ENCODE assay signal across 8 mouse cellular contexts in genomic region chr10:57531076-57531475, GRCm38 (mm10). TPM values are rescaled to one million over a fixed set of nuclear protein-coding genes. Genes with fewer than 3 reads are reported as not detected.
DNase-seq lines count a peak whose midpoint lies in the region; ATAC-seq and TF ChIP-seq lines count a peak whose summit lies in the region.

No protein-coding gene starts in this region.

- peak overlapping the region; percentile 90 for H3K4me3 ChIP-seq in lung, embryonic 14.5 days (ENCODE audit: low read depth, low read length)
- peak overlapping the region; percentile 95 for H3K4me3 ChIP-seq in forebrain, postnatal 0 days (ENCODE audit: low read depth, low read length)
- H3K4me3 ChIP-seq in liver, embryonic 13.5 days (replicated peaks) = peak overlapping the region; percentile 88

- no peak for DNase-seq in lung, embryonic 14.5 days
- no peak for DNase-seq in lung, adult 18-20 months
- DNase-seq in c-Kit-negative CD71-positive TER-119-positive erythroid progenitor cells, embryonic 14.5 days (ENCODE audit: low read depth, low spot score) = peak; percentile 48
- no peak for DNase-seq in forebrain, postnatal 0 days
- peak; percentile 22 for DNase-seq in liver, embryonic 13.5 days
- DNase-seq in thymus, postnatal 10 days (ENCODE audit: low spot score in 2 of 2) = no peak
- DNase-seq in yolk sac, embryonic 10.5 days (ENCODE audit: low spot score) = no peak
- no peak for DNase-seq in retina, embryonic 14.5 days (ENCODE audit: low spot score)

- TF ChIP-seq CTCF in lung, embryonic 14.5 days (IDR thresholded peaks at IDR 0.05; ENCODE audit: low read depth) = no peak
- TF ChIP-seq CTCF in forebrain, postnatal 0 days (IDR thresholded peaks at IDR 0.05; ENCODE audit: low read depth) = no peak

- no peaks in the 10 kb centered on the region for H3K9me3 ChIP-seq in lung, embryonic 14.5 days (ENCODE audit: low read depth, low read length)
- no peaks in the 10 kb centered on the region for H3K9me3 ChIP-seq in forebrain, postnatal 0 days (ENCODE audit: low read length)
- no peaks in the 10 kb centered on the region for H3K9me3 ChIP-seq in liver, embryonic 13.5 days (replicated peaks)

- H3K4me2 ChIP-seq in lung, embryonic 14.5 days = peak overlapping the region; percentile 74
- peak overlapping the region; percentile 70 for H3K4me2 ChIP-seq in forebrain, postnatal 0 days (ENCODE audit: low read depth)
- peak overlapping the region; percentile 68 for H3K4me2 ChIP-seq in liver, embryonic 13.5 days

- ATAC-seq in lung, embryonic 14.5 days (ENCODE audit: insufficient read depth) = no peak
- ATAC-seq in forebrain, postnatal 0 days = no peak
- no peak for ATAC-seq in liver, embryonic 13.5 days (ENCODE audit: low read depth)

- H3K36me3 ChIP-seq in lung, embryonic 14.5 days (ENCODE audit: insufficient read depth) = peaks cover 15% of the 10 kb centered on the region
- peaks cover 10% of the 10 kb centered on the region for H3K36me3 ChIP-seq in forebrain, postnatal 0 days (ENCODE audit: insufficient read depth)
- peaks cover 13% of the 10 kb centered on the region for H3K36me3 ChIP-seq in liver, embryonic 13.5 days

- H3K4me1 ChIP-seq in lung, embryonic 14.5 days (ENCODE audit: insufficient read depth) = peaks cover 13% of the 10 kb centered on the region
- H3K4me1 ChIP-seq in forebrain, postnatal 0 days (ENCODE audit: insufficient read depth) = peaks cover 15% of the 10 kb centered on the region; the same call in 1 of the 2 replicates
- H3K4me1 ChIP-seq in liver, embryonic 13.5 days (replicated peaks) = peaks cover 28% of the 10 kb centered on the region

- H3K9ac ChIP-seq in lung, embryonic 14.5 days = peak overlapping the region; percentile 80
- H3K9ac ChIP-seq in forebrain, postnatal 0 days = peak overlapping the region; percentile 97; the same call in 1 of the 2 replicates
- H3K9ac ChIP-seq in liver, embryonic 13.5 days = peak overlapping the region; percentile 86

- no peaks in the 10 kb centered on the region for H3K27me3 ChIP-seq in lung, embryonic 14.5 days (ENCODE audit: insufficient read depth, low read length)
- no peaks in the 10 kb centered on the region for H3K27me3 ChIP-seq in forebrain, postnatal 0 days (ENCODE audit: insufficient read depth, low read length)
- H3K27me3 ChIP-seq in liver, embryonic 13.5 days = no peaks in the 10 kb centered on the region

- no peak overlapping the region for H3K27ac ChIP-seq in lung, embryonic 14.5 days (ENCODE audit: low read depth)
- no peak overlapping the region for H3K27ac ChIP-seq in forebrain, postnatal 0 days (ENCODE audit: low read depth, low read length)
- peak overlapping the region; percentile 51; the same call in 1 of the 2 replicates for H3K27ac ChIP-seq in liver, embryonic 13.5 days

- 55% methylated on average over 2 of the region's 2 CpGs for WGBS in lung, embryonic 14.5 days
- 59% methylated on average over 2 of the region's 2 CpGs for WGBS in forebrain, postnatal 0 days
- WGBS in liver, embryonic 13.5 days (ENCODE audit: insufficient replicate concordance) = 36% methylated on average over 2 of the region's 2 CpGs

RNA-seq across cellular contexts. Expression of gene Serinc1, which starts 1.3 kb away (rescaled TPM):
- polyA plus RNA-seq in lung, embryonic 14.5 days (2014; fragmentation: Nextera tagmentation; extraction: Ambion mirVana) = 138 and 142 TPM in 2 replicates
- 421 and 468 TPM in 2 replicates for total RNA-seq in forebrain, postnatal 0 days (2014; rRNA removed)
- polyA plus RNA-seq in forebrain, postnatal 0 days (2015; fragmentation: Nextera tagmentation; extraction: Ambion mirVana) = 409 and 477 TPM in 2 replicates
- 70.2 and 87.0 TPM in 2 replicates for polyA plus RNA-seq in liver, embryonic 13.5 days (2015; fragmentation: Nextera tagmentation; extraction: Ambion mirVana)

RNA-seq across cellular contexts. Expression of gene Hsf2, which starts 44.9 kb away (rescaled TPM):
- 28.1 and 30.1 TPM in 2 replicates for polyA plus RNA-seq in lung, embryonic 14.5 days (2014; fragmentation: Nextera tagmentation; extraction: Ambion mirVana)
- 48.0 and 57.7 TPM in 2 replicates for total RNA-seq in forebrain, postnatal 0 days (2014; rRNA removed)
- 44.6 and 47.9 TPM in 2 replicates for polyA plus RNA-seq in forebrain, postnatal 0 days (2015; fragmentation: Nextera tagmentation; extraction: Ambion mirVana)
- polyA plus RNA-seq in liver, embryonic 13.5 days (2015; fragmentation: Nextera tagmentation; extraction: Ambion mirVana) = 9.4 and 12.2 TPM in 2 replicates

Comparison
In these comparisons a context has a peak if more than half of its experiments do, and no peak if none do; other contexts are left out.
1. DNase-seq: peak in c-Kit-negative CD71-positive TER-119-positive erythroid progenitor cells, embryonic 14.5 days (single experiment) and liver, embryonic 13.5 days (single experiment); none in lung, embryonic 14.5 days (single experiment), lung, adult 18-20 months (0 of 2), forebrain, postnatal 0 days (single experiment), thymus, postnatal 10 days (0 of 2), yolk sac, embryonic 10.5 days (single experiment) and retina, embryonic 14.5 days (single experiment).
2. Peak in every context shown above with its lines, with median percentiles within 50 percentile points of each other: H3K4me2 ChIP-seq, H3K4me3 ChIP-seq and H3K9ac ChIP-seq.